Mouse (Mus musculus) kidney, postnatal 10 days (tissue): ENCODE results near the gene Lyrm4.
A peak's percentile ranks its signal among the peaks of the same experiment; 100 is the strongest.

Source experiments
- DNase-seq: peaks from one replicate; pipeline ENCODE4 v3.0.0; 2021; ENCODE audit warnings: mixed read lengths

The Lyrm4 gene

DNA sequence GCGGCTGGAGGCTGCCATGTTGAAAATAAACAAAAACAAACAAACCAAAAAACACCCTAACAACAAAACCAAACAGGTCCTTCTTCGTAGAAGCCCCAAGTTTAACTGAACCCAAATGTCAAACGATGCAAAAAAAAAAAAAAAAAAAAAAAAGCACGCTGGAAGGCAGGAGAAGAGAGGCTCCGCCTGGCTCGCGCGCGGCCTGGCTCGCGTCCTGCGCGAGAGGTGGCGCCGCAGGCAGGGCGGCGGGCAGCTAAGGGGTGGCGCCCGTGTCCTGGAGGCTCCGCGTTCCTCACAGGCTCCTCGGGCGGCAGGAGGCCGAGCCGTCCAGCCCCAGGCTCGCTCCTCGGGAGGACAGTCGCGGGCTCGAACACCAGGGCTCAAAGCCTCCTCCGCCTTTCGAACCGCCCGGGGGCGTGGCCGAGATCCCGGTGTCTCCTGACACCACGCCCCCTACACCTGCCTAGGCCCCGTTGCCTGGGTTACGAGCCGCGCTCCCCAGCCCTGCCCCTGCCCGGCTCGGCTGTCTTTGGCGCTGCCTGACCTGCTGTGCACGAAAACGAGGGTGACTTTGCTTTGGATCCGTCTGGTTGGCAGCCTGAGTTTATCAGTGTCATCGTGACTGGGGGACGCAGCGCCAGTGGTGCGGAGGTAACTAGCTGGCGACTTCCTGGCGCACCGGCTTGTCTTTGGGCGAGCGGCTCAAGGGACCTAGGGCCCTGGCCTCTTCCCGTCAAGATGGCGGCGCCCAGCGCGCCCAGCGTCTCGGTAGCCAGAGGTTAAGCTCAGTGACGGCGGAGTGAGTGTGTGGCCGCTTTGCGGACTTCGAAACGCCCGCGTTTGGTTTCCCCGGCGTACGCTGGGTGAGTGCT, at the start of gene Lyrm4, which contains the start of gene Fars2:
Gene Lyrm4 (minus strand): TSS at position 384 of the 872 bp plus-strand sequence.
Gene Fars2 (plus strand): TSS at position 270 of the 872 bp plus-strand sequence.
- DNase-seq: peak; percentile 99

DNA sequence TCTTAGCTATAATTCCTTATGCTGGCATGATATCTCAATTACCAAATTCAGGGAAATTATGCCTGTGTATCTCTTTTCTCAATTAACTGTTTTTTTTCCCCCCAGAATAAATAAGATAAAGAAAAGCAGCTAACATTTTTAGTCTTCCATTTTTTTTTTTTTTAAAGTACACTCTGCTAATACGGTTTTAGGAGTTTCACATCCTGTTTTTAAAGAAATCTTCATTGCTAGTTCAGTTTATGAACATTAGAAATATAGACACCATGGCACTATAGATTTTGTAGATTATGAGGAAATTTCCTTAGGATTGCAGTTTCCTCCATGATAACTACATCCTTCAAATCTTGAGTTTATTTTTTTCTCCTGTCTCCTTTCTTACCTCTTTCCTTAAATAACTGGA, 46.6 kb upstream of the Lyrm4 start:
- DNase-seq: no peak

DNA sequence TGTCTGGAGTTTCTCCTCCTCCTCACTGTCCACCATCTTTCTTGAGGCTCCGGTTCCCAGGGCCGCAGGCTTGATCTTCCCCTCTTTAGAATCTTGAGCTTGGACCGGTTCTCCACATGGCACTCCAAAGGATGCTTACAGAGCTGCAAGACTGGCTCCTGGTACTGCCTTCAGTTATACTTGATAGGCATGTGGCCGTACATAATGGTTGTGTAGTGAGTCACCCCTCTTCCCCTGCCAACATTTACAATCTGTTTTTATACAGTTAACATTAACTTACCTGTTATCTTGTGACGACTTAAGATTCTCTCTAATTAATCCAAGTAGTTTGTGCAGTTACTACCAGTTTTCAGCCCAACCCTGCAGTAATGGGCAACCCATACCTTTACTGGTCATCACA, 46.1 kb upstream of the Lyrm4 start:
- no peak for DNase-seq

DNA sequence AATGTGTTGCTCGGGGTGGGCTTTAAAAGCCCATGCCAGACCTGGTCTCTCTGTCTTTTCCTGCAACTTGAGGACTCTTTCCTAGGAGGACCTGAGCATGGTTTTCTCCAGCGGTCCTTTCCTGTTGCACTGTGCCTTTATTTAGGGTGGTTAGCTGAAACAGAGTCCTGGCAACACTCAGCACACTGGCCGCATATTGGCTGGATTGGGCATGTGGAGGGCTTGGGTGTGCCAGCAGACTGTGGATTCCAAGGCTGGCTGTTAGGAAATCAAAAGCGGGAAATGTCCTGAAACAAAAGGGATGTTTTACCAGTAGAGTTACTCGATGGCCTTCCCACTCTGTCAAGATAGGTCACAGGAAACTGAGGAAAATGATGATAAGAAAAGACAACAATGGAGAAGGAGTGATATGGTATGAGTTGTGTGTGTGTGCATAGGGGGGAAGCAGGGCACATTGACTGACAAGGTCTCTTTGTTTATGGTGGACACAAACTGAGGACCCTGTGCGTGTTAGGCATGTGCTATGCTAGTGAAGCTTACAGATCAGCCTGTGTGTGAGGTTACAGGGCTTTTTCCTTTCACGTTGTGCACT, 39.1 kb upstream of the Lyrm4 start:
- DNase-seq: no peak

DNA sequence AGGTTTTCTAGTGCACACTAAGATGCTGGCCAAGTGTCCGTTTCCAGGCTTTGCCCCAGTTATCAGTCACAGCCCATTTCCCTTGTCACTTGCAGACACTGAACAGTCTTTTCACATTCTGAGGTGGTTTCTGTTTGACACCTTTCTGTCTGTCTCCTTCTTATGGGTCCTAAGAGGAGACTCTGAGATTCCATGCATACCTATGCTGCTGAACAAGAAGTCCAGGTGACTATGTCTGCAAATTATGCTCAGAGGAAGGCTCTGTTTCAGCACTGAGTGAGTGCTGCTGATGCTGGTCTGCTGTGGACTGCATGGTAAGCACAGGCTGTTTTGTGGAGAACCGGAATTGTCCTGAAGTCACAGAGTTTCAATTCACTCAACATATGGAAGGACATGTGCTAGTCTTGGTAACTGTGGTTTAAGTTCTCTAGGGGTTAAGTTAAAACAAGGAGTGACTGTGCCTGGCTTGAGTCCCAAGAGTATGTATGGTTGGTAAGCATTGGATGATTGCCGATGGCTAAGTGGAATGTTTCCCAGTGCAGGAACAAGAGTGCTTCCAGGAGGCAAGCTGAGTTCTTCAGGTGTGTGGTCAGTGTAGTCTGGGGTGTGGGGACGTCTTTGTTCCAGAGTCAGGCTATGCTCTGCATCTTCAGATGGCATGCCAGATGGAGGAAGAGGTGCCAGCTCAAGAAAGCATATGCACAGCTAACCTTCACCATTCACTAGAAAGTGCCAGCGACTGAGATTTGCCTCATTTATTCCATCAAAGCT, 35.6 kb upstream of the Lyrm4 start:
- DNase-seq: no peak

DNA sequence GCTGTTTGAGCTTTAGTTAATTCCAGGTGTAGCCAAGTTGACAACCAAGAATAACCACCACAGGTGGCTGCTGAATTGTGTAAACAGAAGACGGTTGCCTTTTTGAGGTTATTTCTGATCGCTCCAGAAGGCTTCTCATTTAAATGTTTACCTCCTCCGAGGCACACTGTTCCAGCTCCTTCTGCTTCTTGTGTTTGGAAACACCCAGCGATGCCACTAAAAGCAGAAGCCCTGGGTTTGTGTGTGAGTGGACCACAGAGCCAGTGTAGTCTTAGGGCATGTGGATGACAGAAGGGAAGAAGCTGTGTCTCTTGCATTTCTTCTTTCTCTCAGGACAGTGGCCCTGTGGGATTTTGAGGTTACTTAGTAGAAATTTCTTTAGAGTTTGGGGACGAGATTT, 32.9 kb upstream of the Lyrm4 start:
- no peak for DNase-seq

DNA sequence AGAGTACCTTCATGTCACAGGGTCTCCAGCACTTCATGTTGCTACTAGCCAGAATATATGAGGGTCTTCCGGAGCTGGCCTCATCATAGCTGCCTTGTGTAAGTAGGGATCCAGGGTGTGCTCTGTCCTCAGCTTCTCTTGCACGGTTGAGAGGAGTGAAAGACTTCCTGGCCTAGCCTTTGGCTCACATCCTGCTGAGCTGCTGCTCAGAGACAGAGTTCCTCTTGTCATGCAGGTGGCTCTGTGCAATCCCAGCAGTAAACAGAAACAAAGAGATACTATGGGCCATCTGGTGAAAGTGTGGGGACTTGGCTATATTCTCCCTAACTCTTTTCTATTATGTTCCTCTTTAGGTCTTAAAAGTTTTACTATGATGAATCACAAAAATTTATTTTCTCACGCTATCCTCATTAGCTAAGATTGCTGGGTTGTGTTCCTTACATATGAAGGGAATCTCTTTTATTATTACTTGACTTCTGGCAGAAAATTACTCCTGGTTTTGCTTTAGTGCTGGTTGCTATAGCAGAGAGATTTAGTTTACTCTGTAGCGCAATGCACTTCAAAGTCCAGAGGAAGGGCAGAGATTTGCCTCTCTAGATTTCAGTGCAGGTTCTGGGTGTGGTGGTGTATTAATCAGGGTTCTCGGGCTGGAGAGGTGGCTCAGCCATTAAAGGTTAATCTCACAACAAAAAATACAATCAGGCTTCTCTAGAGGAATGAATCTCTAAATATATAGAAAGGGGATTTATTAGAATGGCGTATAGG, 32.0 kb upstream of the Lyrm4 start:
- DNase-seq: no peak

DNA sequence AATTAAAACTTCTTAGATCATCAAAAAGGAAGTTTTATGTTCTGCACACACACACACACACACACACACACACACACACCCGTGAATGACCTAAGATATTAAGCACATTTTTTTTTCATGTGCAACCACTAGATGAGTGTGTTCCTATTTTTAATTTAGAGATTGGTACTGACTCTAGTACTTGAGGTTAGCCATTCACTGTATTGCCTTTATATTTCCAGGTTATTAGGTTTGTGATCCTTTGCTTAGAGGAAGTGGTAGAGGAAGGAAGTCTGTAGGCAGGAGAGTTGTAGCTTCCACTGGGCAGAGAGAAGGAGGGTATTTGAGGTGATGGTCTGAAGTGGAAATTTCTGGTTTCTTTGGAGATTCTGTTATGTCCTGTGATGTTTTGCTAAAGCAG, 28.3 kb upstream of the Lyrm4 start:
- no peak for DNase-seq

DNA sequence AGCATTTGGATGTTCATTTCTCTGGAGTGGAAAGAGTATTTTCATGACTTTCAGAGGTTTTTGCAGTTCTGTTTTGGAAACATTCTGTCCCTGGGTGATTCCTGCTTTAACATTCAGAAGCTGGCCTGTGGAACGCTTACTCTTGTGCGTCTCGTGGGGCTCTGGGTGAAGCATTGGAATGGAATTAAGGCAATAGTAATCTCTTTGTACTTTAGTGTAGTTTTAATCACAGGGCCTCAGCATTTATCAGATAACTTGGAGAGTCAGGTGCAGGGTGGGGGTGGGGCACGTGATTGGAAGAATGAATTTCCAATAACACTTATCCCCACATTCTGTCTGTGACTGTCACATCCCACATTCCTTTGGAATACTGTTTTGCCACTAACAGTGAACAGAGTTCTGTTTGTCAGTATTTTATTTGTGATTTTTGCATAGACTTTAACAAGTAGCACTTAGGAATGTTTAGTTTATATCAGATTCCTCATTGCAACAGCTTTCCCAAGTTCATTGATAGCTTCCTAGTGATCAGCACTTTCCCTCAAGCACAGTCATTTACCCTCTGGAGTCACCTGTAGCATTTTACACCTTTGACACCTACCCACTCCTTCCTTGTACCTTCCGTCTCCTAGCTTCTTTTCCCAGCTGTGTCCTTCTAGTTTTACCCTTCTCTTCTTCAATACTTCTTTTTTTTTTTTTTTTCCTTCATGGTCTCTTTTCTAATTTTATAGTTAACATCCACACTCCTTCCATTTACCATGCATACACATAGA, 23.1 kb upstream of the Lyrm4 start:
- no peak for DNase-seq

DNA sequence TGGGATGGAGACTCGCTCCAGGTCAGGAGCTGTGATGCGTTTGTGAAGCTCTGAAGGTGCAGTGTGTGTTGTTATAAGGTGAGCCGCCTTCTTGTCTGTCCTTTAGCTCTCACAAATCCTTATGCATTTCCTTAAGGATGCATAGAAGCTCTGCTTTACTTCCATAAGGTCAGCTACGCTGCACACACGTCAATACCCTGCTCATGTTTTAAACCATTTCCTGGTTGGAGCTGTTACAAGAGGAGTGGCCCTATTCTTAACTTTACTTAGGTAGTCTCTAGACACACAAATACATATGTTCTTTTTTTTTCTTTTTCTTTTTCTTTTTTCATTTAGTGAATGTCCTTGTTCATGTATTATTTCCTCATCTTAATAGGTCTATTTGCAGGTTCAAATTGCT, 22.4 kb upstream of the Lyrm4 start:
- no peak for DNase-seq

DNA sequence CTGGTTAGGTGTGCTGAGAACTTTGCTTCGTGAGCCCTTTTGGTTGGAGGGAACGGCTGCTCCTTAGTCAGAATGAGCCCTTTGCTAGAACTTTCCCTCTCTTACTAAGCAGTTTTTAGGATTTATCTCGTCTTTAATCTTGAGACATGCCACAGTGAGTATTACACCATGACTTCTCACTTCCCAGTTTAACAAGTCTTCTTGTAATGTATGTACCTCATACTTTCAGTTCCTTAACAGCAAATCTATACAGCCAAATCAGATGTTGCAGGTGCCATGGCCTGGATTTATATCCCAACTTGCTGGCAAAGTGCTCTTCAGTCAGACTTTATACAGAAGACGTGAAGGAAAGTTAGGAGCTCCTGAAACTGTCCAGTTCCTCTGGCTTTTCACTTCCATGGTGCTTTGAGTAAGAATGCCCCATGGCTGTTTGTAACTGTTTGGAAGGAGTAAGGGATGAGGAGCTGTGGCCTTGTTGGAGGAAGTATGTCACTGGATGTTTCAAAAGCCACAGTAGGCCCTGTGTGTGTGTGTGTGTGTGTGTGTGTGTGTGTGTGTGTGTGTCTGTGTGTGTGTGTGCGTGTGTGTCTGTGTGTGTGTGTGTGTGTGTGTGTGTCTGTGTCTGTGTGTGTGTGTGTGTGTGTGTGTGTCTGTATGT, 14.8 kb upstream of the Lyrm4 start:
- DNase-seq: no peak

DNA sequence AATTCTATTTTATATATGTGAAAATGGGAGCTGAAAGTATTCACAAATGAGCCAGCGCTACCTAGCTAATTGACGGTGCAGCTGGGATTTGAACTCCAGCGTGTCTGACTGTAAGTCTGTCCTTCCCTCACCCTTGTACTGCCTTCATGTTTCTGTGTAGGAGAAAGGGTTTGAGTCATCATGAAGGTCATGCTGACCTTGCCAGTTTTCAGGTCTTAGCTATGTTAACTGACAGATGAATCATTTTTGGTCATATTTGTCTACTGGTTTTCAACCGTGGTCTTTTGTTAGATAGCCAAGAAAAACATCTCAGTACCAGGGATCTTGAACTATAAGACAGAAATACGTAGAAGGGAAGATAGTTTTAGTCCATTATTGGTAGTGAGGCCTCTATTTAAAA, 14.1 kb upstream of the Lyrm4 start:
- DNase-seq: no peak

DNA sequence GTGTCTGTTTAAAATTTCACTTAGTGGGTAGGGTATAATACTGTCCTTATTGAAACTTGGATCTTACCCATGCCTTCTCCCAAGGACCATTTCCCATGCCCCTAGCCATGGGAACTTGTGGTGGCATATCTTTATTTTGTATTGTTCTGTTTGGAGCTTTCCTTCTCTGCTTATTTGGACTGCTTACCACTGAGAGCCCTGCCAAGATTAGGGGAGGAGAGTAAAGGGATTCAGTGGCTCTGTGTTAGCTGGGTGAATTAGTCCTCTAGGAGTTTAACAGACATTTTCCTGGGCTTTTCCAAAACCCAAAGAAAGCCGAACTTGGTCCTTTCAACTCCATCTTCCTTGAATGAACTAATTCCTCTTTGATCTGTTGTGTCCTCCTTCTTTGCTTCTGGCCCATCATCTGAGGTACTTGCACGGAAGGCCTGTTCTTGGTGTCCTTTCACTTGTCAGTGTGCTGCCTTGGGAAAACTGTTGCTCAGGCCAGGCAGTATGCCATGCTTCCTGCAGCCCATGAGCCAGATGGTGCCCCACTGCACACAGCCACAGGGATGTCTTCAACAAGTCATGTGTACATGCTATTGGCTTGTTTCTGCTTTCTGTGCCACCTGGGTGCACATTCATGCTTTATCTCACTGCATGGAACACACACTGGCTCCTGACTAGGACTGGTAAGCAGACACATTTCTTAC, 12.2 kb upstream of the Lyrm4 start:
- no peak for DNase-seq

DNA sequence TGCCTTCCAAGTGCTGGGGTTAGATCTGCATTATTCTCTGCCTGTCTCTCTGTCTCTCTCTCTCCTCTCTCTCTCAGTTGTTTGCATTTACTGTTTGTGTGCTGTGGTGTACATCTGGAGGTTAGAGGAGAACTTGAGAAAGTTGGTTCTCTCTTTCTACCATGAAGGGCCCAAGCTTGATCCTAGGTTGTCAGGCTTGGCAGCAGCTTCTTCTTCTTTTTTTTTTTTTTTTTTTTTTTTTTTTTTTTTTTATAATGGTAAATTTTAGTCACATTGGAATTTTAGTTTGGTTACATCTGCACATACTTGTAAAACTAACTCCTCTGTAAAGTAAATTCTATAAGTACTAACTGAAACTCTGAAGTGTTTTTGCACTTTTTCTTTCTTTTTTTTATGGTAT, 3.3 kb upstream of the Lyrm4 start:
- no peak for DNase-seq

DNA sequence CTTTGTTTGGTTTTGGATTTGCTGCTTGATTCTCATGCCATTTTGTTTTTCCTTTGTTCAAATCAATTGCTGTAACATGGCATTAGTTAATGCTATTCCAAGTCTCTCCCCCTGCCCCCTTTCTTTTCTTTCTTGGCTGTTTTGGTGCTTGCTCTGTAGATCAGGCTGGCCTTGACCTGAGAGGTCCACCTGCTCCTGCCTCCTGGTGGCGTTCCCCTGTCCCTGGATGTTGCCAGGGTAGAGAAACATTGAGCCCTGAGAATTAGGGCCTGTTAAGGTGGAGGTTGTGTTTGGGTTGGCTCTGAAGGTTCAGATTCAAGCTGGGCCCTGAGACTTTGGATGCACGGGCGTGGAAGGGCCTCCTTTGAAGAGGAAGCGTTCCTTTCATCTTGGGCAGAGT, 2.4 kb upstream of the Lyrm4 start:
- DNase-seq: no peak

DNA sequence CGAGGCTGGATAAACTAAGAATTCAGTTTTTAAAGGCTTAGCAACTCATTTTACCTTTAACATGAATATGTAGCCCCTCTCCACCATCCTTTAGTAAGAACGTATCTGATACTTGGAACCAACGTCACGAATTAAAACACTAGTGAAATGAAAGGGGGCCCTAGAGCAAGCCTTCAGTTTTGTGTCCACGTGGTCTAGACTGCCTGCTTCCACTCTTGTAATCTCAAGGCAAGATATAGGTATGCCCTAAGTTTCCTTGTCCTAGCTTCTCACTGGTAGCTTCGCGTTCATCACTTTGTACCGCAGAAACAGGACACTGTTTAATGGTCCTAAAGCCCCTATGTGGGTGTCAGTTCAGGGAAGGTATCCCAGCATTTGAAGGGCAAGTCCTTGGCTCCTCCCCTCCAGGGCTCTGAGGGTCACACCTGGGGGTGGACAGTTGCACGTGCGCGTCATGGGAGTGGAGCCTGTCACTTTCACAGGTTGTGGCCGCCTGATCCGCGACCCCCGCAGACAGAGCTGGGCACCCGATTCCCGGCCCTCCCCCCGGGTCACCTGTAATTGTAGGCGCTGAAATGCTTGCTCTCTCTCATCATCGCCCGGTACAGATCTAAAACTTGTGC, 695 bp downstream of the Lyrm4 start:
- DNase-seq: peak; percentile 57

DNA sequence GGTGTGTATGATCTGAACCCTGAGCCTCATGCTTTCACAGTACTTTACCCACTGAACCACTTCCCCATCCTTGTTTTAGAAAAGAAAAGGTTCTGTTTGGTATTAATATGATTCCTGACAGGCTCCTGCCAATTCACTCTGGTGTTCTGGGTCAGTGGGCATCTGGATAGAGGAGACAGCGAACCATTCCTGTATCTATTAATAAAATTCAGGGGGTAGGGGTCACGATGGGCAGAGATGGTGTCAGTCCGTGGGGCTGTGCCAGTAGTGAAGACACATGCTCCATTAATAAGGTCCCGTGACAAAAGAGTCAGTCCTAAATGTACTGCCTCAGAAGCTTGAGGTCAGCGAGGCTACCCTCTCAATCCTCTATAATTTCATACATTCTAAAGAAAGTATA, 4.1 kb downstream of the Lyrm4 start:
- DNase-seq: no peak

DNA sequence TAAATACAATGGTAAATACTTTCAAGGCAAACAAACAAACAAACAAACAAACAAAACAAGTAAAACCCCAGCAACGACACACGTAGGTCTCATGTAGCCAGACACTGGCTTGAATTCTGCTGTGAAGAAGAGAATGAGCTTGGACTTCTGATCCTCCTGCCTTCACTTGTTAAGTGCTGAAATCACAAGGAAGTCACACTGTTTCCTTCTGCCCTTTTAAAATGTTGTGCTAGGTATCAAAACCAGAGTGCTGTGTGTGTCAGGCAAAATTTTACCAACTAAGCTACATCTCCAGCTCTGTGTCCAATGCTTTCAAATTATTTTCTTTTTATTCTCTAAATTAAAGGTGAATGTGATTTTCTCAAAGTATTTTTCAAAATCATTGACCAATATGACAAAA, 6.0 kb downstream of the Lyrm4 start:
- DNase-seq: no peak

DNA sequence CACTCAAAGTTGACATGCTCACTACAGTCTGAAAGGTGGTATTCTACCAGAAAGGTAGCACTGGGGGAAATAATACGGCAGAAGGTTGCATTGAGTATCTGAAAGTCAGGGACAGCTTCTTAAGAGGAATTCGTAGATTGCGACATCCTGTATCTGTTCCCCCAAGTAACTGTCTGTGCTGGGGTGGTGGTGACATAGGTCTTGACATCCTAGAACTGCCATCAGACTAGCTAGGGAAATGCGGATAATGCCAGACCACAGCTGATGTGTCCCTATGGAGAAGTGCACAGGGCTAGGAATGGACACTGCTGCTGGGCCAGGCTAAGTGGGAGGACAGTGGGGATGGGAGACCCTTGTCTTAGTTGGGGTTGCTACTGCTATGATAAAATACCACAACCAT, 8.8 kb downstream of the Lyrm4 start:
- DNase-seq: no peak

DNA sequence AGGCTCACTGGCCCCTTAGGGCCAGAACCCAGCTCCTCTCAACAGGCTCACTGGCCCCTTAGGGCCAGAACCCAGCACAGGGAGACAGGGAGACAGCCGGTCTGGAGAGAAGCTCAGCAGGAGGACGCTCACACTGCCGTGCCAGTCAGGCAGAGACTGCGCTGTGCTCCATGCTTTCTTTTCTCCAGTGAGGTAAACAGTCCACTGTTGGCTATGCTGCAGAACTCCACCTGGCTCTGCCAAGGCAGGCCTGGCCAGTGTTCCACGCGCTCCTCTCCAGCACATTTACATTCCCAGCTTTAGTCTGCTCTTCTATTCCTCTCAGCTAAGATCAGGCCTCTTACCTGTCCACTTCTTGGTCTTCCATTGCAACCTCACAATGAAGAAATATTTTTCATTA, 11.7 kb downstream of the Lyrm4 start:
- no peak for DNase-seq
